Mouse (Mus musculus) intestine, embryonic 14.5 days (tissue): ENCODE data around the gene Fus. TPM values are rescaled to one million over a fixed set of nuclear protein-coding genes. Genes with fewer than 3 reads are reported as not detected.
A peak's percentile ranks its signal among the peaks of the same experiment; 100 is the strongest.

ENCODE experiments used
- ATAC-seq: fragments of 200-750 bp; cut with Nextera tagmentation; replicated peaks from 2 replicates; pipeline ENCODE4 v1.8.0; 2017; ENCODE audit warnings: low read depth, moderate number of reproducible peaks, moderate TSS enrichment, moderate library complexity; ENCODE audit not compliant: low FRiP score, low TSS enrichment
- DNase-seq: peaks from one replicate; pipeline ENCODE4 v3.0.0-alpha.2; 2018; ENCODE audit warnings: low spot score
- H3K27ac ChIP-seq: fragments of 300-500 bp; sonication (generic); 2 replicates; pipeline ENCODE4 v1.5.1; 2014; ENCODE audit warnings: low read depth, mild to moderate bottlenecking, control low read depth
- H3K27me3 ChIP-seq: fragments of 300-500 bp; sonication (generic); replicated peaks from 2 replicates; pipeline ENCODE4 v1.6.1; 2014; ENCODE audit warnings: low read length, control low read depth; ENCODE audit not compliant: control insufficient read depth, insufficient read depth
- H3K36me3 ChIP-seq: fragments of 300-500 bp; sonication (generic); 2 replicates; pipeline ENCODE4 v1.6.1; 2014; ENCODE audit warnings: low read length, control low read depth; ENCODE audit not compliant: control insufficient read depth, insufficient read depth
- H3K4me1 ChIP-seq: fragments of 300-500 bp; sonication (generic); replicated peaks from 2 replicates; pipeline ENCODE4 v1.6.1; 2014; ENCODE audit warnings: low read length, control low read depth, mixed read lengths; ENCODE audit not compliant: control insufficient read depth, insufficient read depth
- H3K4me2 ChIP-seq: fragments of 300-500 bp; sonication (generic); 2 replicates; pipeline ENCODE4 v1.6.1; 2014; ENCODE audit warnings: low read length
- H3K4me3 ChIP-seq: fragments of 300-500 bp; sonication (generic); 2 replicates; pipeline ENCODE4 v1.5.1; 2014; ENCODE audit warnings: low read depth, low read length, control low read depth, mixed read lengths
- H3K9ac ChIP-seq: fragments of 300-500 bp; sonication (generic); 2 replicates; pipeline ENCODE4 v1.6.1; 2014; ENCODE audit warnings: mild to moderate bottlenecking, low read length
- H3K9me3 ChIP-seq: fragments of 300-500 bp; sonication (generic); 2 replicates; pipeline ENCODE4 v1.6.1; 2016; ENCODE audit warnings: low read length, control low read depth; ENCODE audit not compliant: control insufficient read depth
- WGBS: fragments of 180-500 bp; shearing (Covaris S2); extraction: QIAGEN DNeasy Blood & Tissue Kit; methylation state at CpG from one replicate; pipeline ENCODE4 v1.1.7; 2014; 5-methylcytosine and 5-hydroxymethylcytosine counted together
- polyA plus RNA-seq: library from polyadenylated mRNA; unstranded; fragments of >200 nt; fragmentation: Nextera tagmentation; extraction: Ambion mirVana; gene quantifications from 2 replicates; pipeline ENCODE4 v1.2.1, GENCODE M21; 2014

Gene Fus
- polyA plus RNA-seq, 1 experiment from 2014 or later: 52.5 TPM

- DNase-seq (peak; percentile 63), ATAC-seq (no peak)
- WGBS: 7% methylated on average over 10 of the region's 10 CpGs
- Histone ChIP-seq H3K4me3 (peak overlapping the region; percentile 96), H3K4me1 (peaks cover 20% of the 10 kb centered on the region), H3K4me2 (peak overlapping the region; percentile 64), H3K27me3 (no peaks in the 10 kb centered on the region), H3K9me3 (no peaks in the 10 kb centered on the region), H3K36me3 (peaks cover 26% of the 10 kb centered on the region), H3K27ac (peak overlapping the region; percentile 97), H3K9ac (peak overlapping the region; percentile 100)
Measured at GRCm38 (mm10) chr7:127966371-127966918, 812 bp upstream of the Fus start.

DNA sequence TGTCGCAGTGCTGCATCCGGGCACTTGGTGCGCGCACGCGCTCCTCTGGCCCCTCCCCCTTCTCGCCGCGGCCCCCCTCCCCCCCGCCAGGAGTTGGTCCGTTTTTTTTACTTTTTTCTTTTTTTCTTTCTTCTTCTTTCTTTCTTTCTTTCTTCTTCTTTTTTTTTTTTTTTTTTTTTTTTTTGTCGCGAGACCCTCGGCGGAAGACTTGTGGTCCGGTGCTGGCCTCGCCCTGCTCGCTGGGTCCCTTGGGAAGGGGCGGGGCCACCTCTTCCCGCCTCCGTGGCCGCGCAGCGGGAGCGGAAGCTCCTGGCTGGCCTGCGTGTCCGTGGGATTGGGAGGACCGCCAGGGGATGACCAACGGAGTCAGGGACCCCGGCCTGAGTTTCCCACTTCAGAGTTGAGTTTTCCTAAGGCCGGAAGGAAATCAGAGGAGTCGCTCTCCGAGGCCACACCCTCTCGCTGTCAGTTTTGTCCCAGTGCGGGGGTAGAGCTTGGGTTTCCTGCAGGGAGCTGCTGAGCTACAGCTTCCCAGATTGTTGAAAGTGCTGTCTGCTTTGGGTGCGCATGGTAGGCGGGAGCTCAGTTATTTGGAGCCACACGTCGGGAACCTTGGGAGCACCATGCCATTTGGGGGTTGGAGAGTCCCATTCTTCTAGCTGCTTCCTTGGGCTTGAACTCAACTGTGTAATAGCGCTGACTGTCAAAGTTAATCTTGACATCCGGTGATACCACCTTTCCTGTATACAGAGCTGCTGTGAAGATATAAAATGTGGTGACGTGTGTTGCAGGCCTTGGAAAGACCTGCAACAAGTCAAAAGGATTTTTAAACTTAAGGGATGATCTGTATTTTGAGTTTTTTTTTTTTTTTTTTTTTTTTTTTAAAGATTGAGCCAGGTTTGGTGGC, 918 bp downstream of the Fus start:
- peak overlapping the region; percentile 87 for H3K4me2 ChIP-seq
- H3K9ac ChIP-seq: peak overlapping the region; percentile 100
- no peaks in the 10 kb centered on the region for H3K27me3 ChIP-seq
- H3K4me1 ChIP-seq: peaks cover 20% of the 10 kb centered on the region
- peak; percentile 42; the same call in 1 of the 2 replicates for ATAC-seq
- under 1% methylated on average over 41 of the region's 42 CpGs for WGBS
- H3K27ac ChIP-seq: peak overlapping the region; percentile 97
- peak overlapping the region; percentile 96 for H3K4me3 ChIP-seq
- peaks cover 43% of the 10 kb centered on the region for H3K36me3 ChIP-seq
- peak; percentile 87 for DNase-seq
- H3K9me3 ChIP-seq: no peaks in the 10 kb centered on the region

GRCm38 (mm10) chr7:127974413-127974930, 7.2 kb downstream of the Fus start:
- H3K27me3 ChIP-seq: no peaks in the 10 kb centered on the region
- ATAC-seq: no peak

DNA sequence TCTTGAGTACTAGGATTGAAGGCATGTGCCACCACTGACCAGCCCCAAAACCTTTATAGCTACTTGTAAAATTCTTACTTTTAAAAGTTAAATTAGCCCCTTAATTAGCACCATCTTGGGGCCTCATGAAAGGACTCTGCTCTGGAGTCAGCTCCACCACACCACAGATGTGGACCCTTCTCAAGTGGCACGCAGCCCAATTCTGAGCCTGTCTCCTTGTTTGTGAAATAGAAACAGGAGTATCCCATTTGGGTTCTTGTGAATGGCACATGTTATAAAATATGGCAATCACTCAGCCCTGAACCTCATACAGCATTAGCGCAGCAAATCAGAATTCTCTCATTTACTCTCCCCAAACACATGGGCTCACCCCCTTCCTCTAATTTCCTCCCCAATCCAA, 11.6 kb downstream of the Fus start:
- H3K9ac ChIP-seq: no peak overlapping the region
- H3K36me3 ChIP-seq: peaks cover 100% of the 10 kb centered on the region
- no peak overlapping the region for H3K4me3 ChIP-seq
- DNase-seq: no peak
- 97% methylated on average over 2 of the region's 2 CpGs for WGBS
- H3K27me3 ChIP-seq: no peaks in the 10 kb centered on the region
- no peak overlapping the region for H3K4me2 ChIP-seq
- no peak overlapping the region for H3K27ac ChIP-seq
- H3K4me1 ChIP-seq: no peaks in the 10 kb centered on the region
- ATAC-seq: no peak
- no peaks in the 10 kb centered on the region for H3K9me3 ChIP-seq

More at GRCm38 (mm10) chr7:127974413-127974930, 7.2 kb downstream of the Fus start:
- H3K9ac ChIP-seq: no peak overlapping the region
- no peak overlapping the region for H3K27ac ChIP-seq
- H3K4me2 ChIP-seq: no peak overlapping the region
- WGBS: 82% methylated on average over 2 of the region's 2 CpGs
- H3K4me1 ChIP-seq: peaks cover 7% of the 10 kb centered on the region
- no peak overlapping the region for H3K4me3 ChIP-seq
- no peak for DNase-seq
- H3K36me3 ChIP-seq: peaks cover 100% of the 10 kb centered on the region
- no peaks in the 10 kb centered on the region for H3K9me3 ChIP-seq

GRCm38 (mm10) chr7:127980606-127981005, 13.3 kb downstream of the Fus start:
- no peak for ATAC-seq
- H3K9ac ChIP-seq: no peak overlapping the region
- no peaks in the 10 kb centered on the region for H3K4me1 ChIP-seq
- H3K4me3 ChIP-seq: no peak overlapping the region
- H3K27me3 ChIP-seq: no peaks in the 10 kb centered on the region
- no peaks in the 10 kb centered on the region for H3K9me3 ChIP-seq
- no peak for DNase-seq
- H3K4me2 ChIP-seq: no peak overlapping the region
- H3K27ac ChIP-seq: no peak overlapping the region
- WGBS: 91% methylated on average over 3 of the region's 3 CpGs
- H3K36me3 ChIP-seq: peaks cover 100% of the 10 kb centered on the region

DNA sequence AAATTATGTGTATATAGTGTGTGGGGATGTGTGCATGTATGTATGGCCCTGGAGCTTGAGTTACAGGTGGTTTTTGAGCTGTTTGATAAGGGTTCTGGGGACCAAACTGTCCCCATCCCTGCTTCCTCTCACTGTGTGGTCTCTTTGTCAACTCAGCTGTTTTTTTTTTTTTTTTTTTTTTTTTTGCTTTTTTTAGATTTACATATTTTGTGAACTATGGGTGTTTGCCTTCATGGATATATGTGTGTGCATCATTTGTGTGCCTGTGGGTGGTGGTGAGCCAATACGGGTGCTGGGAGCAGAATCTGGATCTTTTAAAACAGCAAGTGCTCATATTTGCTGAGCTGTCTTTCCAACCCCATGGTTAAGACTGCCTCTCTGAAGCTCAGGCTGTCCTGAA, 21.6 kb downstream of the Fus start:
- no peak overlapping the region for H3K4me3 ChIP-seq
- no peak overlapping the region for H3K9ac ChIP-seq
- H3K27me3 ChIP-seq: no peaks in the 10 kb centered on the region
- DNase-seq (no peak), ATAC-seq (no peak)
- H3K27ac ChIP-seq: no peak overlapping the region
- H3K36me3 ChIP-seq: peaks cover 72% of the 10 kb centered on the region
- H3K4me2 ChIP-seq: no peak overlapping the region
- H3K4me1 ChIP-seq: peaks cover 8% of the 10 kb centered on the region
- 96% methylated on average over 1 of the region's 1 CpGs for WGBS
- H3K9me3 ChIP-seq: no peaks in the 10 kb centered on the region

DNA sequence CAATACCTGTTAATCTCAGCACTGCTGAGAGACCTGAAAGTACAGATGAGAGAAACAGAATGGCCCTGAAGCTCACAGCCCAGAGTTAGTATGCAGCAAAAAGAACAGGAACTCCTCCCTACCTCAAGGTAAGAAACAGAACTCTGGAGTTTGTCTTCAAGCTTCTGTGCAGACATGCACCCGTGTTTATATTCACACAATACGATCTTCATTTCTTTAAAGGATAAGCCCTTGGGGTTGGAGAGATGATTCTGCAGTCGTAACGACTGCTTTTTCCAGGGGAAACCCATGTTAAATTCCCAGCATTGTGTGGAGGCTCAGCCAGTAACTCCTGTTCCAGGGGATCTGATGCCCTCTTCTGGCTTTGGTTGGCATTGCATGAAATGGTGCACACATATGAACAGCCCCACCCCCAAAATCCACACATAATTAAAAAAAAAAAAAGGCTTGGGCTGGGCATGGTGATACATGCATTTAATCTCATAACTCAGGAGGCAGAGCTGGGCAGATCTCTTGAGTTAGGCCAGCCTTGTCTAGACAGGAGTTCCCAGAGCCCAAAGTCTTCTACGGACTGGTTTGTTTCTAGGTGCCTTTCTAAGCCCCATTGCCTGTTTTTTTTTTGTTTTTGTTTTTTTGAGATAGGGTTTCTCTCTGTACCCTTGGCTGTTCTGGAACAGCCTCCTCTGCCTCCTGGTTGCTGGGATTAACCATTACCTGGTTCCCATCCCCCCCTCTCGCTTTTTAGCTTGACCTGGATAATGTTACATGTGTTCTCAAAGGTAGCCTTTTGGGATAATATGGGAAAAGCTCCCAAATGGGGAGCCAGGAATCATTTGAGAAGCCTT, 24.6 kb downstream of the Fus start:
- ATAC-seq: no peak; the same call in 1 of the 2 replicates
- Histone ChIP-seq H3K4me1 (peaks cover 8% of the 10 kb centered on the region), H3K9me3 (no peaks in the 10 kb centered on the region), H3K27ac (no peak overlapping the region), H3K27me3 (no peaks in the 10 kb centered on the region), H3K36me3 (peaks cover 42% of the 10 kb centered on the region), H3K9ac (no peak overlapping the region), H3K4me3 (peak overlapping the region; percentile 30; the same call in 1 of the 2 replicates), H3K4me2 (peak overlapping the region; percentile 55)
- 53% methylated on average over 6 of the region's 6 CpGs for WGBS
- peak; percentile 94 for DNase-seq
